Mouse (Mus musculus) CH12.LX (cell line): ENCODE data around the gene Uap1. TPM values are rescaled to one million over a fixed set of nuclear protein-coding genes. Genes with fewer than 3 reads are reported as not detected.

Source experiments
- DNase-seq: peaks from one replicate; pipeline ENCODE4 v3.0.0-alpha.2; 2013; ENCODE audit errors: extremely low read depth
- H3K27ac ChIP-seq: 2 replicates; pipeline ENCODE4 v1.5.1; 2012; ENCODE audit warnings: low read depth, mild to moderate bottlenecking, control low read depth, moderate library complexity; ENCODE audit not compliant: insufficient read depth
- H3K27me3 ChIP-seq: replicated peaks from 2 replicates; pipeline ENCODE3; 2012; ENCODE audit warnings: inconsistent platforms
- H3K36me3 ChIP-seq, 2 experiments: replicated peaks in 1 of 2; 2 replicates each; pipeline versions ENCODE3 to v1.6.1; 2012; ENCODE audit warnings: inconsistent platforms in 1 of 2, low read length in 1 of 2, mild to moderate bottlenecking in 1 of 2, mixed read lengths in 1 of 2, moderate library complexity in 1 of 2; ENCODE audit not compliant: control insufficient read depth in 1 of 2, insufficient read depth in 1 of 2
- H3K4me1 ChIP-seq, 2 experiments: 2 replicates each; pipeline ENCODE4 v1.6.1; 2012; ENCODE audit warnings: inconsistent platforms in 1 of 2, moderate library complexity in 1 of 2; ENCODE audit not compliant: insufficient read depth in 2 of 2, control insufficient read depth in 1 of 2
- H3K4me2 ChIP-seq: 2 replicates; pipeline ENCODE4 v1.6.1; 2012; ENCODE audit warnings: low read depth, mild to moderate bottlenecking, control low read depth; ENCODE audit not compliant: poor library complexity, insufficient read depth, severe bottlenecking
- H3K4me3 ChIP-seq, 3 experiments: fragments of 150-350 bp in 1 of 3; sonication (generic) in 1 of 3; replicated peaks in 1 of 3; 2 replicates each; pipeline versions ENCODE3 to v1.5.1; 2011 to 2012; ENCODE audit warnings: low read depth in 2 of 3, low read length in 2 of 3, mild to moderate bottlenecking in 2 of 3, moderate library complexity in 2 of 3, control low read depth in 1 of 3, improper control_type of control experiment in 1 of 3, inconsistent platforms in 1 of 3, mixed read lengths in 1 of 3; ENCODE audit not compliant: poor library complexity in 1 of 3
- H3K79me2 ChIP-seq: replicated peaks from 2 replicates; pipeline ENCODE4 v1.6.1; 2012; ENCODE audit warnings: mild to moderate bottlenecking, moderate library complexity; ENCODE audit not compliant: control insufficient read depth, poor library complexity, insufficient read depth, severe bottlenecking; ENCODE audit errors: extremely low read depth
- H3K9ac ChIP-seq: 2 replicates; pipeline ENCODE4 v1.6.1; 2012; ENCODE audit warnings: low read depth, mild to moderate bottlenecking, control low read depth, moderate library complexity; ENCODE audit not compliant: insufficient read depth
- H3K9me3 ChIP-seq: replicated peaks from 2 replicates; pipeline ENCODE3; 2012; ENCODE audit warnings: low read length, inconsistent platforms, mixed read lengths
- BHLHE40 ChIP-seq: IDR thresholded peaks from 2 replicates; pipeline ENCODE4 v1.6.1; 2011; ENCODE audit warnings: mild to moderate bottlenecking, low read depth, low read length, improper control_type of control experiment
- CHD2 ChIP-seq: IDR thresholded peaks from 2 replicates; pipeline ENCODE4 v1.6.1; 2011; ENCODE audit warnings: low read length, improper control_type of control experiment
- CTCF ChIP-seq, 2 experiments: IDR thresholded peaks in 1 of 2; conservative IDR thresholded peaks in 1 of 2; 2 replicates each; pipeline ENCODE4 v1.5.1; 2011 to 2012; ENCODE audit warnings: low read depth in 2 of 2, low read length in 2 of 2, improper control_type of control experiment in 1 of 2, inconsistent platforms in 1 of 2, mild to moderate bottlenecking in 1 of 2, moderate library complexity in 1 of 2
- ETS1 ChIP-seq: conservative IDR thresholded peaks from 2 replicates; pipeline ENCODE4 v1.6.1; 2012; ENCODE audit warnings: low read depth, mild to moderate bottlenecking, inconsistent platforms, low read length, improper control_type of control experiment, moderate library complexity
- GABPA ChIP-seq: IDR thresholded peaks from 2 replicates; pipeline ENCODE4 v1.6.1; 2012; ENCODE audit warnings: low read depth, low read length, improper control_type of control experiment, inconsistent platforms; ENCODE audit not compliant: insufficient replicate concordance
- HCFC1 ChIP-seq: IDR thresholded peaks from 2 replicates; pipeline ENCODE4 v1.6.1; 2012; ENCODE audit warnings: low read depth, mild to moderate bottlenecking, inconsistent platforms, low read length, improper control_type of control experiment
- IRF4 ChIP-seq: IDR thresholded peaks from 2 replicates; pipeline ENCODE4 v1.6.1; 2014; ENCODE audit warnings: low read depth, mild to moderate bottlenecking, inconsistent platforms, low read length, improper control_type of control experiment
- JUN ChIP-seq: IDR thresholded peaks from 2 replicates; pipeline ENCODE4 v1.6.1; 2011; ENCODE audit warnings: low read depth, mild to moderate bottlenecking, low read length, improper control_type of control experiment, moderate library complexity; ENCODE audit not compliant: insufficient read depth
- JUND ChIP-seq: conservative IDR thresholded peaks from 2 replicates; pipeline ENCODE4 v1.6.1; 2011; ENCODE audit warnings: low read depth, low read length, improper control_type of control experiment
- MAZ ChIP-seq: IDR thresholded peaks from 2 replicates; pipeline ENCODE4 v1.6.1; 2012; ENCODE audit warnings: low read depth, mild to moderate bottlenecking, inconsistent platforms, low read length, improper control_type of control experiment, moderate library complexity
- MEF2A ChIP-seq: IDR thresholded peaks from 2 replicates; pipeline ENCODE4 v1.6.1; 2014; ENCODE audit warnings: low read depth, mild to moderate bottlenecking, inconsistent platforms, low read length, improper control_type of control experiment, borderline replicate concordance
- PAX5 ChIP-seq: IDR thresholded peaks from 2 replicates; pipeline ENCODE4 v1.6.1; 2012; ENCODE audit warnings: low read length, inconsistent platforms, mixed read lengths
- POLR2AphosphoS2 ChIP-seq: IDR thresholded peaks from 2 replicates; pipeline ENCODE4 v1.6.1; 2011; ENCODE audit warnings: low read depth, low read length, improper control_type of control experiment
- RCOR1 ChIP-seq: conservative IDR thresholded peaks from 2 replicates; pipeline ENCODE4 v1.6.1; 2012; ENCODE audit warnings: low read depth, mild to moderate bottlenecking, inconsistent platforms, low read length, improper control_type of control experiment
- SIN3A ChIP-seq: IDR thresholded peaks from 2 replicates; pipeline ENCODE4 v1.6.1; 2012; ENCODE audit warnings: low read length, improper control_type of control experiment, inconsistent platforms
- SMC3 ChIP-seq: IDR thresholded peaks from 2 replicates; pipeline ENCODE4 v1.6.1; 2011; ENCODE audit warnings: low read depth, low read length, improper control_type of control experiment
- TBP ChIP-seq: conservative IDR thresholded peaks from 2 replicates; pipeline ENCODE4 v1.6.1; 2011; ENCODE audit warnings: low read depth, low read length, improper control_type of control experiment
- TCF12 ChIP-seq: IDR thresholded peaks from 2 replicates; pipeline ENCODE4 v1.6.1; 2014; ENCODE audit warnings: low read depth, mild to moderate bottlenecking, inconsistent platforms, low read length, improper control_type of control experiment
- UBTF ChIP-seq: IDR thresholded peaks from 2 replicates; pipeline ENCODE4 v1.6.1; 2012; ENCODE audit warnings: low read depth, mild to moderate bottlenecking, inconsistent platforms, low read length, improper control_type of control experiment, moderate library complexity
- ZMIZ1 ChIP-seq: IDR thresholded peaks from 2 replicates; pipeline ENCODE4 v1.6.1; 2012; ENCODE audit warnings: low read depth, mild to moderate bottlenecking, inconsistent platforms, low read length, improper control_type of control experiment
- ZNF384 ChIP-seq: IDR thresholded peaks from 2 replicates; pipeline ENCODE4 v1.6.1; 2012; ENCODE audit warnings: low read depth, low read length, improper control_type of control experiment, inconsistent platforms
- dilution Hi-C: fragments of 300-500 bp; cut with MboI; formaldehyde crosslinking; loops from 2 replicates; pipeline ENCODE4 v1.14.3; 2020; ENCODE audit warnings: low sequenced_read_pairs; ENCODE audit not compliant: extremely low pct_unique_long_range_greater_than_20kb, extremely low pct_ligation_motif_present
- in situ Hi-C: fragments of 300-500 bp; cut with MboI; formaldehyde crosslinking; loops from 3 replicates; pipeline ENCODE4 v1.14.3; 2019; ENCODE audit warnings: low sequenced_read_pairs, low pct_ligation_motif_present, low pct_unique_long_range_greater_than_20kb, mixed read lengths
- polyA plus RNA-seq: library from polyadenylated mRNA; unstranded; fragments of >175 nt; gene quantifications from 2 replicates; pipeline ENCODE4 v1.2.1, GENCODE M21; 2012; ENCODE audit warnings: low read depth; ENCODE audit not compliant: insufficient read length
- total RNA-seq, 2 experiments: library from RNA; depleted of rRNA; stranded (reverse); fragments of 300-350 nt in 1 of 2; fragments of >200 nt in 1 of 2; gene quantifications; 2 replicates each; pipeline ENCODE4 v1.2.3; 2012 to 2014

The Uap1 gene
- total and polyA plus RNA-seq, 3 experiments, result 32.7 to 46.3 (median 34.1) TPM

- Histone ChIP-seq H3K4me3 (peak overlapping the region in 2 of 3 experiments; percentile 32 to 40), H3K9me3 (no peaks in the 10 kb centered on the region), H3K79me2 (peaks cover 28% of the 10 kb centered on the region), H3K36me3 (peaks cover 28 to 39% of the 10 kb centered on the region in 2 experiments), H3K27ac (no peak overlapping the region), H3K27me3 (no peaks in the 10 kb centered on the region), H3K4me2 (peak overlapping the region; percentile 78), H3K9ac (peak overlapping the region; percentile 18; the same call in 1 of the 2 replicates), H3K4me1 (peaks cover 0 to 16% of the 10 kb centered on the region in 2 experiments; a peak in 2 of 4 replicates)
- peak; percentile 44 for DNase-seq
- TF ChIP-seq CTCF (conservative IDR thresholded peaks at IDR 0.05 in 1 of 2, IDR thresholded peaks at IDR 0.05 in 1 of 2; ENCODE audit: low read depth in 2 of 2, low read length in 2 of 2) (no peak), RCOR1 (no peak), SMC3 (no peak), JUN (no peak), HCFC1 (no peak), BHLHE40 (no peak), SIN3A (no peak), TBP (no peak), JUND (no peak), IRF4 (no peak), UBTF (no peak), CHD2 (no peak), TCF12 (no peak), ZNF384 (no peak)
- dilution Hi-C loops (no loop called here), in situ Hi-C loops (loop anchor here (10.0 kb wide), 1 partner anchor 391 kb away; no protein-coding TSS in a partner anchor)
Measured at GRCm38 (mm10) chr1:170213181-170213879, 38.6 kb upstream of the Uap1 start.

- no peaks in the 10 kb centered on the region for H3K9me3 ChIP-seq
- H3K4me3 ChIP-seq, result no peak overlapping the region
- DNase-seq, result no peak
- peaks cover 50 to 85% of the 10 kb centered on the region in 2 experiments for H3K36me3 ChIP-seq
- TF ChIP-seq PAX5 (no peak), POLR2AphosphoS2 (no peak), MAZ (no peak), ZMIZ1 (no peak), BHLHE40 (no peak), ETS1 (no peak), MEF2A (no peak), RCOR1 (no peak), GABPA (no peak), JUN (no peak), JUND (no peak)
- H3K4me1 ChIP-seq, result 0 out of 4 replicates have a peak, but pooled peaks cover 0 to 3% of the 10 kb centered on the region in 2 experiments
- no peak overlapping the region for H3K9ac ChIP-seq
- dilution Hi-C loops, result no loop called here
- in situ Hi-C loops, result no loop called here
- H3K4me2 ChIP-seq, result no peak overlapping the region
- H3K79me2 ChIP-seq, result peaks cover 8% of the 10 kb centered on the region
- no peak overlapping the region for H3K27ac ChIP-seq
- H3K27me3 ChIP-seq, result no peaks in the 10 kb centered on the region
Measured at GRCm38 (mm10) chr1:170206395-170206794, 31.6 kb upstream of the Uap1 start.
